Mouse (Mus musculus): ENCODE results near the gene Hspe1. TPM values are rescaled to one million over a fixed set of nuclear protein-coding genes. Genes with fewer than 3 reads are reported as not detected.

The Hspe1 gene
- total RNA-seq, 2 experiments from 2014 or later: 63.7 to 76.8 TPM

- no peak for DNase-seq
- intact Hi-C loops (cut with DNase I; ENCODE audit: low total_unique reads): no loop called here
These were observed 42.4 kb downstream of the Hspe1 start for GRCm38 (mm10) chr1:55130190-55130916.

GRCm38 (mm10) chr1:55130943-55131401, 43.0 kb downstream of the Hspe1 start, which contains the start of gene Mob4:
Gene Mob4 (plus strand): TSS chr1:55131231.
- DNase-seq: peak; percentile 96
- intact Hi-C loops (cut with DNase I; ENCODE audit: low total_unique reads): no loop called here

DNA sequence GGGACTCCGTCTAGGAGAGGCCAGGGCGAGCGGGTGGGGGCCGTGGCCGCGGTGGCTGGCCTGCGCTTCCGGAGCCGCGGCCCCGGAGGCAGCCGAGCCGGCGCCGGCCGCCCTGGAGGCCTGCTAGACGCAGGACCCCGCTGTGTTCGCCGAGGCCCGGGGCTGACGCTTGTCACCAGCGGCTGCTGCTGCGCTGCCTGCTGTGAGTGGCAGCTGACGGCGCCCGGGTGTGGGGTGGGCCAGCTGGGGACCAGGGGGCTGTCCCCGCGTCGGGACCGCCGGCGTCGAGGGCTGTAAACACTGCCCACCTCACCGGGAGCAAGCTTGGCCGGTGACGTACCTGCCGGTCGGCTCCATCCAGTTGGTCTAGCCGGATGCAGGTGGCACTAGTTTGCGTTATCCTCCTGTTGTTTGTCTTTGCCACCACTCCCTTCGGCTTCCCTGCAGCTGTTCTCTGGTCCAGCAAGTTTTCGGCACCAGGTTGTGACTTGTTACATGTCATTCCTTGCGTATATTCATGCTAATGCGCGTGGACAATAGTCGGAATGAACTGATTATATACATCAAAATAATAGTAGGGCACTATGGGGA, 43.6 kb downstream of the Hspe1 start:
- intact Hi-C loops (cut with DNase I; ENCODE audit: low total_unique reads): no loop called here

DNA sequence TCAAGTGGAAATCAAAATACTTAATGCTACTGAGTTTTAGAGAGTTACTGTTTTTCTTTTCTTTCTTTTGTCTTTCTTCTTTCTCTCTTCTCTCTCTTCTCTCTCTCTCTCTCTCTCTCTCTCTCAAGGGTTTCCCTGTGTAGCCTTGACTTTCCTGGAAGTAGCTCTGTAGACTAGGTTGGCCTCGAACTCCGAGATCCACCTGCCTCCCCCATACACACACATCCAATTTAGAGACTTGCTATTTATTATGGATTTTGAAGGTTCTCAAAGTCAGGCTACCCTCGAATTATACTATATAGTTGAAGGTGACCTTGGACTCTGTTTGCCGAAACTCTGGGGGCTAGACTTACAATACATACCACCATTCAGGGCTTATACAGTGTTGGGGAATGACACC, 44.4 kb downstream of the Hspe1 start:
- DNase-seq: no peak
- intact Hi-C loops (cut with DNase I; ENCODE audit: low total_unique reads): no loop called here

More for the DNA sequence above, 43.6 kb downstream of the Hspe1 start:
- DNase-seq: no peak

DNA sequence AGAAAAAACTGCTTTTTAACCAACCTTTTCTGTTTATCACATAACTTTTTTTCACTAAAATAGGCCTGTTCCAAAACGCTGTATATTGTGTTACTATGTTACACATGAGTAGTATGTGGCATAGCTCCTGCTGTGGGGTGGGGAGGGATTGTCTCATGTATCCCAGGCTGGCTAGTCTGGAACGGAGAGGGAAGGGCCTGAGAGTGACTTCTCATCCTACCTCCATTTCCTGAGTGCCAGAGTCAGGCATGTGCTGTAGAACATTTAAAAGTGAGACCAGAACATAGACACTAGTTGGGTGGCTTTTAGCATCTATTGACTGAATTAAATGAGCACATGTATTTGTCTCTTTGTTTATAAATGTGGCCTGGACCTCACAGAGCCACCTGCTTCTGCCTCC, 45.2 kb downstream of the Hspe1 start:
- no peak for DNase-seq
- intact Hi-C loops (cut with DNase I; ENCODE audit: low total_unique reads): no loop called here

GRCm38 (mm10) chr1:55134301-55134700, 46.4 kb downstream of the Hspe1 start:
- DNase-seq: no peak
- intact Hi-C loops (cut with DNase I; ENCODE audit: low total_unique reads): no loop called here

- no peak for DNase-seq
- intact Hi-C loops (cut with DNase I; ENCODE audit: low total_unique reads): no loop called here
These were observed 47.9 kb downstream of the Hspe1 start for GRCm38 (mm10) chr1:55135846-55136245.

Other genes starting within 250 kb of the Hspe1 start
- 10 to 100 TPM in 1 of 2 experiments, 1 to 10 TPM in 1; 7.6 to 11.4 TPM for gene Ankrd44, start 161.7 kb upstream of the Hspe1 start, total RNA-seq (2021)
- 10 to 100 TPM; 51.9 to 58.3 TPM for gene Sf3b1, start 60.7 kb upstream of the Hspe1 start, total RNA-seq (2021)
- gene Coq10b, start 35.4 kb upstream of the Hspe1 start, total RNA-seq (2021): 1 to 10 TPM; 7.8 to 9.5 TPM
- gene Hspd1, start 111 bp downstream of the Hspe1 start, total RNA-seq (2021): 100 to 1,000 TPM; 175 to 176 TPM
- gene Mob4, start 43.1 kb downstream of the Hspe1 start, total RNA-seq (2021): 10 to 100 TPM; 38.5 to 39.9 TPM
- gene Rftn2, start 138.7 kb downstream of the Hspe1 start, total RNA-seq (2021): 1 to 10 TPM; 8.8 to 9.2 TPM
- gene Mars2, start 149.0 kb downstream of the Hspe1 start, total RNA-seq (2021): 1 to 10 TPM; 3.7 to 3.8 TPM

All from gastrocnemius, postnatal 14 days (tissue).